23 mouse cellular contexts compared by ENCODE assay signal in the genomic region with DNA sequence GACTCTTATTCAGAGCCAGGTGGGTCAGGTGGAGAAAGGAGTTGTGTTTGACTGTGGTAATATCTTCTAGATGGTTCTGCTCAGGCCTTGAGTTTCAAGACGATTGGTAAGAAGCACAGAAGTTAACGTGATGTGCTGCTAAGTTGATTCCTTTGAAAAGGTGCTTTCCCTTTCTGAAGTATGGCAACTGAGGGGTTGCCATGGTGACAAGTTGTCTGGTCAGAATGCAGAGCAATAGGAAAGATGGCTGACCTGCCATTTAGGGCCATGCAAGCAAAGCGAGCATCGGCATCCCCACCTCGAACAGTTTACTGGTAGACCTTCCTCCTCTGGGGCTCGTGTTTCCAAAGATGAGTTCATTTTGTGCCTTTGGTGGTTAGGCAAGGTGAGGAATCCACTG.
A peak's percentile ranks its signal among the peaks of the same experiment; 100 is the strongest.
DNase-seq lines count a peak whose midpoint lies in the region; ATAC-seq and TF ChIP-seq lines count a peak whose summit lies in the region.
"Had no signal": no experiment of that assay in that cellular context is flagged by ENCODE, and none has a peak within 500 bp of the region (broad histone marks: within the 10 kb centered on the region; RNA-seq: fewer than 3 reads in every experiment).

No protein-coding gene starts in this region.

- DNase-seq in forebrain, embryonic 14.5 days (ENCODE audit: low spot score), result peak; percentile 13
- no peak for DNase-seq in forebrain, postnatal 0 days
- no peak for DNase-seq in midbrain, embryonic 10.5 days (ENCODE audit: low spot score)
- peak; percentile 67 for DNase-seq in CH12.LX (ENCODE audit: extremely low read depth)
- DNase-seq in brain, embryonic 14.5 days (ENCODE audit: low read depth), result peak; percentile 43
- DNase-seq: adrenal gland, adult 8-10 months; adrenal gland, postnatal 25 days; cerebellum, adult 18-20 months; cerebellum, adult 9-10 months; cerebellum, postnatal 14 days; gastrocnemius, postnatal 10 days; gastrocnemius, postnatal 36 days; heart, adult 2 months had no signal

- TF ChIP-seq CTCF in forebrain, postnatal 0 days (IDR thresholded peaks at IDR 0.05; ENCODE audit: low read depth), result no peak
- TF ChIP-seq CTCF in CH12.LX (conservative IDR thresholded peaks at IDR 0.05 in 1 of 2, IDR thresholded peaks at IDR 0.05 in 1 of 2; ENCODE audit: low read depth in 2 of 2, low read length in 2 of 2), result no peak
- TF ChIP-seq CTCF in brain, embryonic 14.5 days (IDR thresholded peaks at IDR 0.05; ENCODE audit: borderline replicate concordance, extremely low read depth, insufficient read depth, insufficient read length), result no peak

- no peak overlapping the region for H3K27ac ChIP-seq in forebrain, embryonic 14.5 days (ENCODE audit: low read depth, low read length)
- no peak overlapping the region for H3K27ac ChIP-seq in forebrain, postnatal 0 days (ENCODE audit: low read depth, low read length)
- 0 out of 2 replicates have a peak overlapping the region, but pooled peaks have one; percentile 10 for H3K27ac ChIP-seq in midbrain, embryonic 10.5 days (replicated peaks)
- H3K27ac ChIP-seq in midbrain, embryonic 15.5 days, result no peak overlapping the region
- H3K27ac ChIP-seq in CH12.LX (ENCODE audit: insufficient read depth, low read depth), result peak overlapping the region; percentile 57; the same call in 1 of the 2 replicates
- no peak overlapping the region for H3K27ac ChIP-seq in heart, embryonic 11.5 days (ENCODE audit: low read depth, low read length)
- H3K27ac ChIP-seq: forebrain, embryonic 10.5 days; forebrain, embryonic 13.5 days; heart, adult 2 months; heart, embryonic 10.5 days; hindbrain, embryonic 14.5 days; intestine, embryonic 15.5 days had no signal

- dilution Hi-C loops in CH12.LX (cut with MboI; ENCODE audit: extremely low pct_ligation_motif_present, extremely low pct_unique_long_range_greater_than_20kb, low sequenced_read_pairs), result no loop called here

- no peak for ATAC-seq in forebrain, embryonic 14.5 days
- no peak for ATAC-seq in forebrain, postnatal 0 days
- no peak for ATAC-seq in midbrain, embryonic 15.5 days (replicated peaks)
- no peak for ATAC-seq in heart, embryonic 11.5 days (replicated peaks; ENCODE audit: insufficient number of reproducible peaks, low FRiP score, low TSS enrichment)
- ATAC-seq: activated CD4-positive, CD25-positive, alpha-beta regulatory T cell, adult 4 months; forebrain, embryonic 13.5 days; intestine, embryonic 15.5 days; Patski had no signal

- in situ Hi-C loops in CH12.LX (cut with MboI; ENCODE audit: low pct_ligation_motif_present, low pct_unique_long_range_greater_than_20kb, low sequenced_read_pairs), result no loop called here

- H3K36me3 ChIP-seq in forebrain, embryonic 14.5 days (ENCODE audit: control insufficient read depth, insufficient read depth, low read length), result no peaks in the 10 kb centered on the region
- no peaks in the 10 kb centered on the region for H3K36me3 ChIP-seq in forebrain, postnatal 0 days (ENCODE audit: insufficient read depth)
- H3K36me3 ChIP-seq in midbrain, embryonic 10.5 days, result no peaks in the 10 kb centered on the region
- no peaks in the 10 kb centered on the region for H3K36me3 ChIP-seq in midbrain, embryonic 15.5 days (replicated peaks)
- H3K36me3 ChIP-seq in CH12.LX (replicated peaks in 1 of 2; ENCODE audit: control insufficient read depth in 1 of 2, insufficient read depth in 1 of 2, low read length in 1 of 2), result no peaks in the 10 kb centered on the region
- H3K36me3 ChIP-seq in heart, embryonic 11.5 days (ENCODE audit: control insufficient read depth, insufficient read depth, low read length), result no peaks in the 10 kb centered on the region
- H3K36me3 ChIP-seq: forebrain, embryonic 10.5 days; G1E; heart, embryonic 10.5 days; intestine, embryonic 15.5 days had no signal

- no peaks in the 10 kb centered on the region for H3K4me1 ChIP-seq in forebrain, embryonic 14.5 days (ENCODE audit: control insufficient read depth, insufficient read depth, low read length)
- H3K4me1 ChIP-seq in forebrain, postnatal 0 days (ENCODE audit: insufficient read depth), result no peaks in the 10 kb centered on the region
- H3K4me1 ChIP-seq in midbrain, embryonic 10.5 days, result peaks cover 4% of the 10 kb centered on the region; the same call in 1 of the 2 replicates
- H3K4me1 ChIP-seq in midbrain, embryonic 15.5 days, result peaks cover 4% of the 10 kb centered on the region; the same call in 1 of the 2 replicates
- H3K4me1 ChIP-seq in CH12.LX (ENCODE audit: control insufficient read depth in 1 of 2, insufficient read depth in 2 of 2), result peaks cover 34 to 76% of the 10 kb centered on the region in 2 experiments
- no peaks in the 10 kb centered on the region for H3K4me1 ChIP-seq in heart, embryonic 11.5 days (ENCODE audit: control insufficient read depth, insufficient read depth, low read length)
- H3K4me1 ChIP-seq: forebrain, embryonic 13.5 days had no signal

- H3K27me3 ChIP-seq in forebrain, embryonic 14.5 days (replicated peaks; ENCODE audit: control insufficient read depth, insufficient read depth, low read length), result no peaks in the 10 kb centered on the region
- H3K27me3 ChIP-seq in forebrain, postnatal 0 days (ENCODE audit: insufficient read depth, low read length), result no peaks in the 10 kb centered on the region
- no peaks in the 10 kb centered on the region for H3K27me3 ChIP-seq in midbrain, embryonic 10.5 days (ENCODE audit: low read depth, poor library complexity, severe bottlenecking)
- H3K27me3 ChIP-seq in midbrain, embryonic 15.5 days (replicated peaks), result no peaks in the 10 kb centered on the region
- H3K27me3 ChIP-seq in CH12.LX (replicated peaks), result peaks cover 14% of the 10 kb centered on the region
- H3K27me3 ChIP-seq in heart, embryonic 11.5 days (ENCODE audit: control insufficient read depth, insufficient read depth, low read length), result no peaks in the 10 kb centered on the region
- H3K27me3 ChIP-seq: forebrain, embryonic 13.5 days; intestine, embryonic 15.5 days; Patski had no signal

- H3K9me3 ChIP-seq in forebrain, embryonic 14.5 days (replicated peaks; ENCODE audit: control insufficient read depth, low read length), result no peaks in the 10 kb centered on the region
- H3K9me3 ChIP-seq in forebrain, postnatal 0 days (ENCODE audit: low read length), result no peaks in the 10 kb centered on the region
- H3K9me3 ChIP-seq in midbrain, embryonic 10.5 days (replicated peaks), result no peaks in the 10 kb centered on the region
- H3K9me3 ChIP-seq in midbrain, embryonic 15.5 days, result no peaks in the 10 kb centered on the region
- no peaks in the 10 kb centered on the region for H3K9me3 ChIP-seq in CH12.LX (replicated peaks; ENCODE audit: low read length)
- no peaks in the 10 kb centered on the region for H3K9me3 ChIP-seq in heart, embryonic 11.5 days (replicated peaks; ENCODE audit: control insufficient read depth, low read length)
- H3K9me3 ChIP-seq: forebrain, embryonic 10.5 days; forebrain, embryonic 13.5 days; heart, embryonic 10.5 days; intestine, embryonic 15.5 days had no signal

- no peaks in the 10 kb centered on the region for H3K79me2 ChIP-seq in CH12.LX (replicated peaks; ENCODE audit: control insufficient read depth, extremely low read depth, insufficient read depth, poor library complexity, severe bottlenecking)

- TF ChIP-seq RAD21 in CH12.LX (IDR thresholded peaks at IDR 0.05; ENCODE audit: low read depth, low read length), result no peak

- 70% methylated on average over 6 of the region's 6 CpGs for WGBS in forebrain, embryonic 14.5 days
- 68% methylated on average over 6 of the region's 6 CpGs for WGBS in forebrain, postnatal 0 days
- 84% methylated on average over 6 of the region's 6 CpGs for WGBS in midbrain, embryonic 10.5 days
- 68% methylated on average over 6 of the region's 6 CpGs for WGBS in midbrain, embryonic 15.5 days
- 72% methylated on average over 6 of the region's 6 CpGs for WGBS in heart, embryonic 11.5 days (ENCODE audit: insufficient replicate concordance)

- TF ChIP-seq POLR2A in CH12.LX (IDR thresholded peaks at IDR 0.05; ENCODE audit: low read depth, low read length), result no peak
- no peak for TF ChIP-seq POLR2A in brain, embryonic 14.5 days (IDR thresholded peaks at IDR 0.05; ENCODE audit: borderline replicate concordance, extremely low read depth, insufficient read depth, insufficient read length, poor library complexity, severe bottlenecking)

- TF ChIP-seq EP300 in CH12.LX (IDR thresholded peaks at IDR 0.05; ENCODE audit: low read length), result no peak

- H3K4me2 ChIP-seq in forebrain, embryonic 14.5 days (ENCODE audit: low read length), result no peak overlapping the region
- no peak overlapping the region for H3K4me2 ChIP-seq in forebrain, postnatal 0 days (ENCODE audit: low read depth)
- no peak overlapping the region for H3K4me2 ChIP-seq in midbrain, embryonic 15.5 days
- peak overlapping the region; percentile 72 for H3K4me2 ChIP-seq in CH12.LX (ENCODE audit: insufficient read depth, low read depth, poor library complexity, severe bottlenecking)
- H3K4me2 ChIP-seq in heart, embryonic 11.5 days, result no peak overlapping the region
- H3K4me2 ChIP-seq: forebrain, embryonic 13.5 days; hindbrain, embryonic 14.5 days; intestine, embryonic 15.5 days had no signal

- H3K9ac ChIP-seq in forebrain, embryonic 14.5 days (ENCODE audit: low read length), result no peak overlapping the region
- no peak overlapping the region for H3K9ac ChIP-seq in forebrain, postnatal 0 days
- no peak overlapping the region for H3K9ac ChIP-seq in midbrain, embryonic 15.5 days
- no peak overlapping the region for H3K9ac ChIP-seq in CH12.LX (ENCODE audit: insufficient read depth, low read depth)
- H3K9ac ChIP-seq in heart, embryonic 11.5 days (ENCODE audit: low read depth, low read length), result no peak overlapping the region
- H3K9ac ChIP-seq: forebrain, embryonic 13.5 days; hindbrain, embryonic 14.5 days; intestine, embryonic 15.5 days had no signal

- H3K4me3 ChIP-seq in forebrain, embryonic 14.5 days (ENCODE audit: low read depth, low read length), result no peak overlapping the region
- no peak overlapping the region for H3K4me3 ChIP-seq in forebrain, postnatal 0 days (ENCODE audit: low read depth, low read length)
- H3K4me3 ChIP-seq in midbrain, embryonic 10.5 days, result no peak overlapping the region
- H3K4me3 ChIP-seq in midbrain, embryonic 15.5 days, result no peak overlapping the region
- H3K4me3 ChIP-seq in CH12.LX (replicated peaks in 1 of 3; ENCODE audit: low read depth in 2 of 3, low read length in 2 of 3, poor library complexity in 1 of 3), result no peak overlapping the region
- H3K4me3 ChIP-seq in heart, embryonic 11.5 days (ENCODE audit: low read depth, low read length), result no peak overlapping the region
- H3K4me3 ChIP-seq: forebrain, embryonic 10.5 days; forebrain, embryonic 13.5 days; heart, adult 2 months; heart, embryonic 10.5 days; intestine, embryonic 15.5 days had no signal

TF ChIP-seq in CH12.LX, 34 proteins besides CTCF, POLR2A, EP300 and RAD21:
- TF ChIP-seq MXI1 (IDR thresholded peaks at IDR 0.05; ENCODE audit: low read depth, low read length) (peak; percentile 47; the same call in 1 of the 2 replicates), GABPA (IDR thresholded peaks at IDR 0.05; ENCODE audit: insufficient replicate concordance, low read depth, low read length) (no peak)

Comparison
In these comparisons a context has a peak if more than half of its experiments do, and no peak if none do; other contexts are left out.
1. DNase-seq: peak in forebrain, embryonic 14.5 days (single experiment), CH12.LX (single experiment) and brain, embryonic 14.5 days (single experiment); none in forebrain, postnatal 0 days (single experiment) and midbrain, embryonic 10.5 days (single experiment).
2. H3K27ac ChIP-seq: peak in midbrain, embryonic 10.5 days (single experiment) and CH12.LX (single experiment); none in forebrain, embryonic 14.5 days (single experiment), forebrain, postnatal 0 days (single experiment), midbrain, embryonic 15.5 days (single experiment) and heart, embryonic 11.5 days (single experiment).